Mouse (Mus musculus): ENCODE data around the gene Rimbp2. TPM values are rescaled to one million over a fixed set of nuclear protein-coding genes. Genes with fewer than 3 reads are reported as not detected.

Rimbp2 gene
- polyA plus RNA-seq, 1 experiment from 2014 or later: 0.08 TPM

GRCm38 (mm10) chr5:128715171-128715570 is 238.1 kb downstream of the Rimbp2 start:
- Histone ChIP-seq H3K36me3 (no peaks in the 10 kb centered on the region), H3K27me3 (ENCODE audit: low read depth, poor library complexity, severe bottlenecking) (peaks cover 3% of the 10 kb centered on the region; the same call in 1 of the 2 replicates), H3K9me3 (replicated peaks) (no peaks in the 10 kb centered on the region), H3K4me1 (peaks cover 5% of the 10 kb centered on the region), H3K4me3 (no peak overlapping the region), H3K27ac (no peak overlapping the region)
- no peak for DNase-seq (ENCODE audit: low spot score)
- WGBS: 80% methylated on average over 16 of the region's 16 CpGs

- peak; percentile 57 for DNase-seq (ENCODE audit: low spot score)
- WGBS: 88% methylated on average over 6 of the region's 6 CpGs
Measured at GRCm38 (mm10) chr5:128711847-128712246, 241.4 kb downstream of the Rimbp2 start.

GRCm38 (mm10) chr5:128710596-128710995 is 242.7 kb downstream of the Rimbp2 start:
- H3K4me3 ChIP-seq: no peak overlapping the region
- WGBS: 31% methylated on average over 8 of the region's 8 CpGs
- no peak for DNase-seq (ENCODE audit: low spot score)
- H3K27me3 ChIP-seq (ENCODE audit: low read depth, poor library complexity, severe bottlenecking): peaks cover 3% of the 10 kb centered on the region; the same call in 1 of the 2 replicates
- 0 out of 2 replicates have a peak, but pooled peaks cover 3% of the 10 kb centered on the region for H3K9me3 ChIP-seq (replicated peaks)
- peaks cover 12% of the 10 kb centered on the region for H3K4me1 ChIP-seq
- no peak overlapping the region for H3K27ac ChIP-seq
- no peaks in the 10 kb centered on the region for H3K36me3 ChIP-seq

More at GRCm38 (mm10) chr5:128711847-128712246, 241.4 kb downstream of the Rimbp2 start:
- Histone ChIP-seq H3K36me3 (no peaks in the 10 kb centered on the region), H3K9me3 (replicated peaks) (no peaks in the 10 kb centered on the region), H3K27me3 (ENCODE audit: low read depth, poor library complexity, severe bottlenecking) (peaks cover 3% of the 10 kb centered on the region; the same call in 1 of the 2 replicates), H3K4me1 (peaks cover 12% of the 10 kb centered on the region), H3K4me3 (no peak overlapping the region), H3K27ac (no peak overlapping the region)

GRCm38 (mm10) chr5:128708929-128709328 is 244.4 kb downstream of the Rimbp2 start:
- Histone ChIP-seq H3K27me3 (ENCODE audit: low read depth, poor library complexity, severe bottlenecking) (0 out of 2 replicates have a peak, but pooled peaks cover 3% of the 10 kb centered on the region), H3K27ac (no peak overlapping the region), H3K4me3 (no peak overlapping the region), H3K9me3 (replicated peaks) (0 out of 2 replicates have a peak, but pooled peaks cover 3% of the 10 kb centered on the region), H3K36me3 (no peaks in the 10 kb centered on the region), H3K4me1 (peaks cover 19% of the 10 kb centered on the region)
- 85% methylated on average over 5 of the region's 5 CpGs for whole genome bisulfite sequencing
- DNase-seq (ENCODE audit: low spot score): no peak

Other genes with a start within 250 kb of the Rimbp2 start
- gene Stx2, start 55.1 kb upstream of the Rimbp2 start, polyA plus RNA-seq (2016; fragmentation: Nextera tagmentation; extraction: Ambion mirVana): 17.5 and 26.2 TPM in 2 replicates
- gene Ran, start 66.6 kb upstream of the Rimbp2 start, polyA plus RNA-seq (2016; fragmentation: Nextera tagmentation; extraction: Ambion mirVana): 933 and 1,138 TPM in 2 replicates
- 0.06 TPM in 1 of 2 replicates, not detected in the other for gene Adgrd1, start 143.3 kb upstream of the Rimbp2 start, polyA plus RNA-seq (2016; fragmentation: Nextera tagmentation; extraction: Ambion mirVana)